Mouse (Mus musculus) thymus, adult 2 months (tissue): ENCODE data around the gene Ccdc74a.

Source experiments
- CTCF ChIP-seq: fragments of 200-500 bp; IDR thresholded peaks from 2 replicates; pipeline ENCODE4 v1.5.1; 2012; ENCODE audit warnings: mild to moderate bottlenecking, control low read depth, low read length, moderate library complexity, borderline replicate concordance; ENCODE audit not compliant: control insufficient read depth, poor library complexity, insufficient read depth; ENCODE audit errors: extremely low read depth
- POLR2A ChIP-seq: fragments of 200-500 bp; IDR thresholded peaks from 2 replicates; pipeline ENCODE4 v1.6.1; 2012; ENCODE audit warnings: mild to moderate bottlenecking, low read length, control low read depth, moderate library complexity; ENCODE audit not compliant: control insufficient read depth, poor library complexity, insufficient read depth; ENCODE audit errors: extremely low read depth

DNA sequence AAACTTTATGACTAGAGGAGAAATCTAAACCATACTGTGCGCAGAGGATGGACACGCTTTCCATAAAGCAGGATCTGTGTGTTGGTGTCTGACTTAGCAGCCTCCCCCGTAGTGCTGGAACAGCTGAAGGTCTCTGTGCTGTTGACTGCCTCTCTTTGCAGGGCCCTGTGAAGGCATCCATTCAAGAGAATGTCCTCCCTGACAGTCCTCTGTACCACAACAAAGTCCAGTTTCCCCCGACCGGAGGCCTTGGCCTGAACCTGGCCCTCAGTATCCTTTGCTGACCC is 20.1 kb upstream of the Ccdc74a start:
- TF ChIP-seq POLR2A (no peak), CTCF (no peak)
